Mouse (Mus musculus) embryonic facial prominence, embryonic 11.5 days (tissue): ENCODE results near the gene Trim62. TPM values are rescaled to one million over a fixed set of nuclear protein-coding genes. Genes with fewer than 3 reads are reported as not detected.
"Not testable (repeated sequence)": the region's sequence is repeated elsewhere in the genome, so short reads cannot be mapped to it uniquely, and the experiment has no call there.

ENCODE experiments used
- ATAC-seq: fragments of 200-750 bp; cut with Nextera tagmentation; replicated peaks from 2 replicates; pipeline ENCODE4 v1.8.0; 2017; ENCODE audit warnings: low read depth; ENCODE audit not compliant: insufficient number of reproducible peaks, low FRiP score, low TSS enrichment
- DNase-seq: peaks from one replicate; pipeline ENCODE4 v3.0.0-alpha.2; 2015; ENCODE audit warnings: low spot score
- H3K27ac ChIP-seq: fragments of 300-500 bp; sonication (generic); replicated peaks from 2 replicates; pipeline ENCODE4 v1.5.1; 2014; ENCODE audit warnings: mild to moderate bottlenecking, low read depth, low read length, control low read depth
- H3K27me3 ChIP-seq: fragments of 300-500 bp; sonication (generic); 2 replicates; pipeline ENCODE4 v1.6.1; 2014; ENCODE audit warnings: mild to moderate bottlenecking, low read length, moderate library complexity, mixed read lengths; ENCODE audit not compliant: control insufficient read depth, insufficient read depth
- H3K36me3 ChIP-seq: fragments of 300-500 bp; sonication (generic); replicated peaks from 2 replicates; pipeline ENCODE4 v1.6.1; 2014; ENCODE audit warnings: low read depth, mild to moderate bottlenecking, low read length, moderate library complexity, mixed read lengths; ENCODE audit not compliant: control insufficient read depth, insufficient read depth
- H3K4me1 ChIP-seq: fragments of 300-500 bp; sonication (generic); 2 replicates; pipeline ENCODE4 v1.6.1; 2014; ENCODE audit warnings: low read length, mixed read lengths; ENCODE audit not compliant: control insufficient read depth, insufficient read depth
- H3K4me2 ChIP-seq: fragments of 300-500 bp; sonication (generic); 2 replicates; pipeline ENCODE4 v1.6.1; 2014; ENCODE audit warnings: low read depth, mild to moderate bottlenecking, control low read depth, low read length, moderate library complexity
- H3K4me3 ChIP-seq: fragments of 300-500 bp; sonication (generic); 2 replicates; pipeline ENCODE4 v1.5.1; 2014; ENCODE audit warnings: low read depth, low read length, control low read depth
- H3K9ac ChIP-seq: fragments of 300-500 bp; sonication (generic); replicated peaks from 2 replicates; pipeline ENCODE4 v1.6.1; 2014; ENCODE audit warnings: mild to moderate bottlenecking, control low read depth, low read length
- H3K9me3 ChIP-seq: fragments of 300-500 bp; sonication (generic); replicated peaks from 2 replicates; pipeline ENCODE4 v1.6.1; 2016; ENCODE audit warnings: mild to moderate bottlenecking, low read length, inconsistent platforms, mixed read lengths; ENCODE audit not compliant: control insufficient read depth
- WGBS: fragments of 180-500 bp; shearing (Covaris S2); extraction: QIAGEN DNeasy Blood & Tissue Kit; methylation state at CpG from one replicate; pipeline ENCODE4 v1.1.7; 2014; 5-methylcytosine and 5-hydroxymethylcytosine counted together
- polyA plus RNA-seq: library from polyadenylated mRNA; unstranded; fragments of >200 nt; fragmentation: Nextera tagmentation; extraction: Ambion mirVana; gene quantifications from 2 replicates; pipeline ENCODE4 v1.2.1, GENCODE M21; 2014

Trim62 gene
- polyA plus RNA-seq, 1 experiment from 2014 or later: 14.6 TPM

GRCm38 (mm10) chr4:128849686-128850085 lies 33.7 kb upstream of the Trim62 start:
- DNase-seq (no peak), ATAC-seq (no peak)
- H3K4me1 ChIP-seq: no peaks in the 10 kb centered on the region
- no peak overlapping the region for H3K27ac ChIP-seq
- no peak overlapping the region for H3K9ac ChIP-seq
- no peaks in the 10 kb centered on the region for H3K36me3 ChIP-seq
- H3K4me2 ChIP-seq: no peak overlapping the region
- WGBS: 85% methylated on average over 7 of the region's 7 CpGs
- H3K4me3 ChIP-seq: no peak overlapping the region
- no peaks in the 10 kb centered on the region for H3K27me3 ChIP-seq
- H3K9me3 ChIP-seq: no peaks in the 10 kb centered on the region

DNA sequence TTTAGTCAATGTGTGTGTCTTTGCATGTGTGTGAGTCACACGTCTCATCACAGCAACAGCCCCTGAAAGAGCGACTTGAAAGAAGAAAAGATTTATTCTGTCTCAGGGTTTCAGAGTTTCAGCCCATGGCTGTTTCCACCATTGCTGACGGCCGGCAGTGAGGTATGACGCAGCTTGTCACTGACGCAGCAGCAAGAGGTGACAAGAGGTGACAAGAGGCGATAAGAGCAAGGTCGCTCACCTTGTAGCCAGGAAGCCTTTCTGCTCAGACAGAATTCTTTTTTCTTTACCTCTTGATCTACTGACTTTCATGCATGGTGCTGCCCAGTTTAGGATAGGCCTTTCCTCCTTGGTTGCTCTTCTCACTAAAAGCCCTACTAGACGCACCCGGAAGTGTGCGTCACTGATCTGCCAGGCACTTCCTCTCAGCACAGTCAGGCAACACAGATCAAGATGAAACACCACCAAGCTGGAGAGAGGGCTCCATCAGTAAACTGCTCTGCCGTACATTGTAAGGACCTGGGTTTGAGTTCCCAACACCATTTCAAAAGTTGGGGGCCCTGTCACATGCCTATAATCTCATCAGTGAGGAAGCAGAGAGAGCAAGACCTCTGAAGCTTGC lies 31.0 kb upstream of the Trim62 start:
- Histone ChIP-seq H3K27me3 (no peaks in the 10 kb centered on the region), H3K9me3 (no peaks in the 10 kb centered on the region), H3K4me3 (no peak overlapping the region), H3K4me2 (no peak overlapping the region), H3K9ac (no peak overlapping the region), H3K4me1 (no peaks in the 10 kb centered on the region), H3K36me3 (no peaks in the 10 kb centered on the region), H3K27ac (no peak overlapping the region)
- DNase-seq (no peak), ATAC-seq (no peak)
- WGBS: 86% methylated on average over 12 of the region's 12 CpGs

DNA sequence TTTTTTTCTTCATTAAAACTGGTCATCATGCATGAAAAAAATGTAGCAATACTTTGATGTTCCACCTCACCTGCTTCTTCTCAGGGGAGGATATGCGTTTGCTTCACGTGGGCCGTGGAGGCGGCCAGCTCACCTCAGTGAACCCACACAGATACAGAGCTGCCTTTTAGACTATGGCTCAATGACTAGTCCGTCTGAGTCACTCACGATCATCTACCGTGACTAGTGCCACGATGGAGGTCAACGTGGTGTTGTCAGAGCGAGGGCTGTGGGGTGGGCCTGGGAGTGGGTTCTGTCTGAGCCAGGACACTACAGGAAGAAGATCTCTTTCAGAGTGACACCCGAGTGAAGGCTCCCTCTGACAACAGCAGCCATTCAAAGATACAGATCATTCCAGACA lies 30.3 kb upstream of the Trim62 start:
- WGBS: 85% methylated on average over 11 of the region's 11 CpGs
- Histone ChIP-seq H3K36me3 (no peaks in the 10 kb centered on the region), H3K4me2 (no peak overlapping the region), H3K4me3 (no peak overlapping the region), H3K9me3 (no peaks in the 10 kb centered on the region), H3K27ac (no peak overlapping the region), H3K4me1 (no peaks in the 10 kb centered on the region), H3K27me3 (no peaks in the 10 kb centered on the region), H3K9ac (no peak overlapping the region)
- ATAC-seq: no peak
- DNase-seq: no peak

DNA sequence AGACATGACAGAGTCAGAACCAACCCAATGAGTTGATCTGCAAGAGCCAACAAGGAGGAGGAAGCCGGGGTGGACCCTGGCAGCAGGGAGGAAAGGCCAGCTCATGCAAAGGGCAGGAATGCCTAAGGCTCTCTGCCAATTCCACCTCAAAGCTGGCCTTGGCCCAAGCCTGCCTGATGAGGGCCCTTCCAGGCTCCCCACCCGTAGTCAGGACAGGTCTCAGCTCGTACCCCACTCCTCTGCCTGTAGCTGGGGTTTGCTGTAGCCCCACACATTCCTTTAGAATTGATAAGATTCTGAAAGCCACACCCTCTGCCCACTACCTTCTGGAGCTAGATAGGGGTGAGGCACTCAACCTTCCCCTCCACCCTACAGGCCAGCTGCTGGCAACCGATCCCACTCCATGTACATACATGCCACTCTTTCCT lies 27.8 kb upstream of the Trim62 start:
- Histone ChIP-seq H3K27me3 (no peaks in the 10 kb centered on the region), H3K9me3 (no peaks in the 10 kb centered on the region), H3K4me1 (no peaks in the 10 kb centered on the region), H3K27ac (no peak overlapping the region), H3K9ac (no peak overlapping the region), H3K4me3 (no peak overlapping the region), H3K36me3 (no peaks in the 10 kb centered on the region), H3K4me2 (no peak overlapping the region)
- no peak for ATAC-seq
- 76% methylated on average over 4 of the region's 4 CpGs for WGBS
- no peak for DNase-seq

GRCm38 (mm10) chr4:128857212-128857611 lies 26.2 kb upstream of the Trim62 start:
- ATAC-seq: no peak
- H3K27ac ChIP-seq: no peak overlapping the region

GRCm38 (mm10) chr4:128858226-128858625 lies 25.2 kb upstream of the Trim62 start:
- H3K27ac ChIP-seq, H3K4me3 ChIP-seq, H3K9ac ChIP-seq, H3K4me2 ChIP-seq, H3K27me3 ChIP-seq, H3K9me3 ChIP-seq, ATAC-seq, H3K36me3 ChIP-seq, H3K4me1 ChIP-seq: not testable (repeated sequence)
- DNase-seq: peak; percentile 78

More at GRCm38 (mm10) chr4:128857212-128857611, 26.2 kb upstream of the Trim62 start:
- no peaks in the 10 kb centered on the region for H3K9me3 ChIP-seq
- H3K36me3 ChIP-seq: no peaks in the 10 kb centered on the region
- no peak overlapping the region for H3K9ac ChIP-seq
- H3K27me3 ChIP-seq: no peaks in the 10 kb centered on the region
- 70% methylated on average over 2 of the region's 2 CpGs for WGBS
- H3K4me1 ChIP-seq: no peaks in the 10 kb centered on the region
- H3K4me3 ChIP-seq: no peak overlapping the region
- H3K4me2 ChIP-seq: no peak overlapping the region
- DNase-seq: no peak

GRCm38 (mm10) chr4:128858878-128859277 lies 24.5 kb upstream of the Trim62 start:
- Histone ChIP-seq H3K36me3 (no peaks in the 10 kb centered on the region), H3K27me3 (no peaks in the 10 kb centered on the region), H3K9me3 (no peaks in the 10 kb centered on the region), H3K9ac (no peak overlapping the region), H3K4me3 (no peak overlapping the region), H3K27ac (no peak overlapping the region), H3K4me2 (no peak overlapping the region), H3K4me1 (no peaks in the 10 kb centered on the region)
- DNase-seq: no peak
- no peak for ATAC-seq
- 73% methylated on average over 4 of the region's 4 CpGs for WGBS

GRCm38 (mm10) chr4:128872992-128873391 lies 10.4 kb upstream of the Trim62 start:
- Histone ChIP-seq H3K27me3 (no peaks in the 10 kb centered on the region), H3K4me1 (no peaks in the 10 kb centered on the region; the same call in 1 of the 2 replicates), H3K9ac (peak overlapping the region; percentile 13; the same call in 1 of the 2 replicates), H3K36me3 (no peaks in the 10 kb centered on the region), H3K4me2 (no peak overlapping the region), H3K9me3 (no peaks in the 10 kb centered on the region), H3K4me3 (no peak overlapping the region), H3K27ac (no peak overlapping the region)
- DNase-seq: no peak
- 54% methylated on average over 19 of the region's 19 CpGs for WGBS
- ATAC-seq: no peak
